Mouse (Mus musculus) neural tube, embryonic 11.5 days (tissue): ENCODE results near the gene Mob2. TPM values are rescaled to one million over a fixed set of nuclear protein-coding genes. Genes with fewer than 3 reads are reported as not detected.
A peak's percentile ranks its signal among the peaks of the same experiment; 100 is the strongest.

ENCODE experiments used
- ATAC-seq: fragments of 200-750 bp; cut with Nextera tagmentation; 2 replicates; pipeline ENCODE4 v1.8.0; 2017; ENCODE audit warnings: moderate number of reproducible peaks, mild to moderate bottlenecking, moderate TSS enrichment, moderate library complexity; ENCODE audit not compliant: insufficient read depth, low FRiP score, low TSS enrichment
- DNase-seq: peaks from one replicate; pipeline ENCODE4 v3.0.0-alpha.2; 2015; ENCODE audit warnings: low spot score
- H3K27ac ChIP-seq: fragments of 300-500 bp; sonication (generic); 2 replicates; pipeline ENCODE4 v1.5.1; 2014; ENCODE audit warnings: low read depth, mild to moderate bottlenecking, low read length
- H3K27me3 ChIP-seq: fragments of 300-500 bp; sonication (generic); 2 replicates; pipeline ENCODE4 v1.6.1; 2014; ENCODE audit warnings: mild to moderate bottlenecking, low read length, mixed read lengths; ENCODE audit not compliant: control insufficient read depth, insufficient read depth
- H3K36me3 ChIP-seq: fragments of 300-500 bp; sonication (generic); 2 replicates; pipeline ENCODE4 v1.6.1; 2014; ENCODE audit warnings: mild to moderate bottlenecking, low read length, moderate library complexity, mixed read lengths; ENCODE audit not compliant: control insufficient read depth, insufficient read depth
- H3K4me1 ChIP-seq: fragments of 300-500 bp; sonication (generic); 2 replicates; pipeline ENCODE4 v1.6.1; 2014; ENCODE audit warnings: low read length, mixed read lengths; ENCODE audit not compliant: control insufficient read depth, insufficient read depth
- H3K4me2 ChIP-seq: fragments of 300-500 bp; sonication (generic); 2 replicates; pipeline ENCODE4 v1.6.1; 2014; ENCODE audit warnings: low read depth, mild to moderate bottlenecking, moderate library complexity
- H3K4me3 ChIP-seq: fragments of 300-500 bp; sonication (generic); 2 replicates; pipeline ENCODE4 v1.5.1; 2014; ENCODE audit warnings: low read depth, low read length
- H3K9ac ChIP-seq: fragments of 300-500 bp; sonication (generic); 2 replicates; pipeline ENCODE4 v1.6.1; 2014; ENCODE audit warnings: mild to moderate bottlenecking, low read length
- H3K9me3 ChIP-seq: fragments of 300-500 bp; sonication (generic); 2 replicates; pipeline ENCODE4 v1.6.1; 2016; ENCODE audit warnings: low read length; ENCODE audit not compliant: control insufficient read depth
- WGBS: fragments of 180-500 bp; shearing (Covaris S2); extraction: QIAGEN DNeasy Blood & Tissue Kit; methylation state at CpG from one replicate; pipeline ENCODE4 v1.1.7; 2014; 5-methylcytosine and 5-hydroxymethylcytosine counted together
- polyA plus RNA-seq: library from polyadenylated mRNA; unstranded; fragments of >200 nt; fragmentation: Nextera tagmentation; extraction: Ambion mirVana; gene quantifications from 2 replicates; pipeline ENCODE4 v1.2.1, GENCODE M21; 2014

Mob2 gene
- polyA plus RNA-seq, 1 experiment from 2014 or later: 64.0 TPM

- H3K27ac ChIP-seq: no peak overlapping the region
- WGBS: 16% methylated on average over 13 of the region's 13 CpGs
- H3K36me3 ChIP-seq: no peaks in the 10 kb centered on the region
- H3K4me1 ChIP-seq: peaks cover 3% of the 10 kb centered on the region; the same call in 1 of the 2 replicates
- no peak overlapping the region for H3K9ac ChIP-seq
- H3K9me3 ChIP-seq: no peaks in the 10 kb centered on the region
- ATAC-seq (peak; percentile 60; the same call in 1 of the 2 replicates), DNase-seq (peak; percentile 77)
- H3K4me2 ChIP-seq: peak overlapping the region; percentile 24
- H3K4me3 ChIP-seq: no peak overlapping the region
- H3K27me3 ChIP-seq: no peaks in the 10 kb centered on the region
These were observed 9.8 kb upstream of the Mob2 start for GRCm38 (mm10) chr7:142070458-142071211.

GRCm38 (mm10) chr7:142068429-142068828 lies 7.6 kb upstream of the Mob2 start:
- Histone ChIP-seq H3K36me3 (no peaks in the 10 kb centered on the region), H3K27ac (no peak overlapping the region), H3K4me3 (no peak overlapping the region), H3K4me2 (no peak overlapping the region), H3K9ac (no peak overlapping the region), H3K27me3 (no peaks in the 10 kb centered on the region), H3K9me3 (no peaks in the 10 kb centered on the region), H3K4me1 (peaks cover 3% of the 10 kb centered on the region; the same call in 1 of the 2 replicates)
- 67% methylated on average over 4 of the region's 4 CpGs for WGBS
- ATAC-seq (no peak), DNase-seq (no peak)

DNA sequence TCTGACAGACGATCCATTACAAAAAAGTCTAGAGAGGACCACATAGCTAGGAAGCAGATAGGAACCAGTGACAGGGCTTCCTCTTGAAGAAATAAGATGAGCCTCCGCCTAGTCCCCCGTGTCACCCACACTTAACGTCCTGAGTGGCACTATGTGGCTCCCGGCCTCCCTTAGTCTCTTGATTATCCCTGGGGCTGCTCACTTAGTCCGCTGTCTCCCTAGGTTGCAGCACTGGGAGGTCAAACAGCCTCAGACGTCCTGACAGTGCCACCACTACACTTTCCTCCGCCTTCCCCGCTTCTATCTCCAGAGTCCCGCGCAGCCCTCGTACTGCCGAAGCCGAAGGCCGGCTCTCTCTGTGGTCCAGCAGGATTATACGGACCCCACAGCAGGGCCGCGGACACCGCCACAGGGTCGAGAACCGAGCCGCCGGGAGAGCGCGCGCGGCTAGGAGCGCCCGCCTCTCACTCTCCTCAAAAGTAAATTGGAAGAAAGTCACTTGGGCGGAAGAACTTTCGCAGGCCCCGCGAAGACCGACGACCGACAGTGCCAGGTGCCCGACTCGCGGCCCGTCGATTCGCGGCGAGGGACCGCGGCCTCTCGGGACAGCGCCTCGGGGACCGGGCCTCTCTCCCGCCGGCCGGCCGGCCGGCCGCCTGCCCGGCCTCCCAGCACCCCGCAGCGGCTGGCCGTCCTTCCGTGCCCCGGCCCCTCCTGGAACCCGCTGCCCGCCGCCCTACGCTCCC lies 507 bp downstream of the Mob2 start:
- Histone ChIP-seq H3K4me1 (peaks cover 10% of the 10 kb centered on the region), H3K36me3 (no peaks in the 10 kb centered on the region), H3K4me2 (peak overlapping the region; percentile 78), H3K9me3 (no peaks in the 10 kb centered on the region), H3K9ac (peak overlapping the region; percentile 87), H3K27ac (0 out of 2 replicates have a peak overlapping the region, but pooled peaks have one; percentile 24), H3K4me3 (peak overlapping the region; percentile 84), H3K27me3 (no peaks in the 10 kb centered on the region)
- 1% methylated on average over 66 of the region's 66 CpGs for WGBS
- peak; percentile 16 for ATAC-seq
- DNase-seq: peak; percentile 32

- H3K4me2 ChIP-seq: no peak overlapping the region
- WGBS: 81% methylated on average over 2 of the region's 2 CpGs
- H3K4me1 ChIP-seq: peaks cover 10% of the 10 kb centered on the region
- DNase-seq (no peak), ATAC-seq (no peak)
- H3K4me3 ChIP-seq: no peak overlapping the region
- no peaks in the 10 kb centered on the region for H3K36me3 ChIP-seq
- H3K27me3 ChIP-seq: no peaks in the 10 kb centered on the region
- no peak overlapping the region for H3K27ac ChIP-seq
- H3K9me3 ChIP-seq: no peaks in the 10 kb centered on the region
- H3K9ac ChIP-seq: no peak overlapping the region
These were observed 1.8 kb downstream of the Mob2 start for GRCm38 (mm10) chr7:142059024-142059423.

DNA sequence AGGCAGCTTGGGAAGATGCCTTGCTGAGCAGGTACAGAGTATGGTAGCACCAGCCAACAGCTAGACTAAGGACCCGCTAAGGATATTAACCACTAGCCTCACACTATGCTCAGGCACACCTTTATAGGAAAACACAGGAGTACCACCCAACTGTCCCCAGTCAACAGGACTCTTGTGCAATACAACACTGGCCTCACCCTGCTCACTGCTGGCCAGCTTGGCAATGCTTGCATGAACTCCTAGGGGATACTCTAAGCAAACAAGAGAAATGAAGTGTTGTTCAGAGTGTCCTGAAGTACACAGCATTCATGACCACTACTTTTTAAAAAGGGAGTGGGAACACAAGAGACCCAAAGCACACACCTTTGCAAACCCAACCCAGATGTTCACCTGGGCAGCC lies 3.7 kb downstream of the Mob2 start:
- ATAC-seq (no peak), DNase-seq (no peak)
- 100% methylated on average over 1 of the region's 1 CpGs for WGBS
- peaks cover 10% of the 10 kb centered on the region for H3K4me1 ChIP-seq
- no peak overlapping the region for H3K4me2 ChIP-seq
- no peak overlapping the region for H3K4me3 ChIP-seq
- H3K9ac ChIP-seq: no peak overlapping the region
- H3K27me3 ChIP-seq: no peaks in the 10 kb centered on the region
- no peaks in the 10 kb centered on the region for H3K9me3 ChIP-seq
- H3K36me3 ChIP-seq: no peaks in the 10 kb centered on the region
- H3K27ac ChIP-seq: no peak overlapping the region

DNA sequence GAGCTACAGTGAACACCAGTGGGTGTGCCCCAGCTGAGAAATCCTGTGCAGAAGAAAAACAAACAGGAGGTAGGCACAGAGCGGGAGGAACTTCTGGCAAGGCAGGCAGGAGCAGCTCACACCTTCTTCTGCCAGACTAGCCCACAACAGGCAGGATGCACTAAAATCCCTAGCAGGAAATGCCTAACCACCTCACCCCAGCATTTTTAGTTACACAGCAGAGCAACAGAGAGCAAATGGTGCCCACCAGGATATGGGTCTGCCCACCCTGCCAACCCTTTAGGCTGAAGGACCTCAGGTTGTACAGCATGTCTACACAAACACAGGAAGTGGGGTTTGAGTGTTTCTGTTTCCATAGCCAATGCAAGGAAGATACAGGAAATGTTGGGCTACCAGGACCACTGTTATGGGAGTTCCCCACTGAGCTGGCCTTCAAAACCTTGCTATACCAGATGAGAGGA lies 4.2 kb downstream of the Mob2 start:
- no peak overlapping the region for H3K4me3 ChIP-seq
- H3K4me2 ChIP-seq: no peak overlapping the region
- 72% methylated on average over 1 of the region's 1 CpGs for WGBS
- H3K9me3 ChIP-seq: no peaks in the 10 kb centered on the region
- no peak for ATAC-seq
- no peaks in the 10 kb centered on the region for H3K27me3 ChIP-seq
- H3K27ac ChIP-seq: no peak overlapping the region
- H3K36me3 ChIP-seq: no peaks in the 10 kb centered on the region
- DNase-seq: no peak
- H3K9ac ChIP-seq: no peak overlapping the region
- peaks cover 10% of the 10 kb centered on the region for H3K4me1 ChIP-seq

DNA sequence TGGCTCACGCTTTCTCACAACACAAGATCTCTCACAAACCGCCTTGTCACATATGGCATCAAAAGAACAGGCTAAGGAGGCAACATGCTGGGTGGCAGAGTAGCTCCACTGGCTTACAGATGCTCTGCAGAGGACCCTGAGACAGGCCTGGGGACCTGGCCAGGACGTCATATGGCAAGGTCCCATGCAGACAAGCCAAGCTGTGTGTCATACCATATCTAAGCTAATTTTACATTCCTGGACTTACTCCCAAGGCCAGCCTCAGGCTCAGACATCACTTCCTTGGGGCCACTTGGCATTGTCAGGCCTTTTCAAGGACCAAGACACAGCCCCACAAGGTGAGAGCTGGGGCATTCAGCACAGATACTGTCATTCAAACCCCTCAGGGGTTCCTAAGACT lies 5.4 kb downstream of the Mob2 start:
- no peak overlapping the region for H3K4me2 ChIP-seq
- WGBS: 92% methylated on average over 3 of the region's 3 CpGs
- no peak overlapping the region for H3K4me3 ChIP-seq
- H3K4me1 ChIP-seq: peaks cover 6% of the 10 kb centered on the region
- H3K9ac ChIP-seq: no peak overlapping the region
- ATAC-seq: no peak
- no peaks in the 10 kb centered on the region for H3K9me3 ChIP-seq
- H3K27ac ChIP-seq: no peak overlapping the region
- no peak for DNase-seq
- no peaks in the 10 kb centered on the region for H3K36me3 ChIP-seq
- H3K27me3 ChIP-seq: no peaks in the 10 kb centered on the region

DNA sequence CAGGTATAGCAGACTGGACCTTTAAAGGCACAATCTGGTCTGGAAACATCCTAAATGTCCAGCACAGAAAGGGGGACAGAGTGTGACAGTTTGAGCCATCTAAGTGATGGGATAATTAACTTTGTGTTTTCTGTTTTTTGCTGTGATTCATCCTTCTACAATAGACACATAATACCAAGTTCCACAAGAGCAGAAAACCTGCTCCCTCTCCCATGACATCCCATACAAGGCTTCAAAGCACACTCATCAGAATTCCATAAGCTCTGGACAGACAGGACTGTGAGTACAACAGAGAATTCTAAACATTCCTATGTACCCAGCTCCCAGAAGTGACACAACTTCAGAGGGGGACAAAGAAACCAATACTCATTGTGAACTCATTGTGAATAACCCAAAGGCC lies 10.3 kb downstream of the Mob2 start:
- no peak for ATAC-seq
- Histone ChIP-seq H3K4me1 (no peaks in the 10 kb centered on the region), H3K9me3 (no peaks in the 10 kb centered on the region), H3K27me3 (no peaks in the 10 kb centered on the region), H3K9ac (no peak overlapping the region), H3K27ac (no peak overlapping the region), H3K4me2 (no peak overlapping the region), H3K4me3 (no peak overlapping the region), H3K36me3 (no peaks in the 10 kb centered on the region; the same call in 1 of the 2 replicates)
- no peak for DNase-seq
